Mouse (Mus musculus) MEL (cell line): Measurements from ENCODE around the gene Fndc1. TPM values are rescaled to one million over a fixed set of nuclear protein-coding genes. Genes with fewer than 3 reads are reported as not detected.

Experiments used
- DNase-seq: peaks from one replicate; pipeline ENCODE4 v3.0.0; 2011; ENCODE audit warnings: low read depth, low spot score
- H3K27ac ChIP-seq: 2 replicates; pipeline ENCODE4 v1.5.1; 2012; ENCODE audit warnings: low read depth, mild to moderate bottlenecking, control low read depth, low read length, moderate library complexity; ENCODE audit not compliant: control insufficient read depth
- H3K27me3 ChIP-seq, 2 experiments: fragments of 150-350 bp in 1 of 2; sonication (generic) in 1 of 2; 2 replicates each; pipeline ENCODE4 v1.6.1; 2012; ENCODE audit warnings: low read length in 2 of 2, mild to moderate bottlenecking in 2 of 2, improper control_type of control experiment in 1 of 2, moderate library complexity in 1 of 2; ENCODE audit not compliant: insufficient read depth in 2 of 2, control insufficient read depth in 1 of 2
- H3K36me3 ChIP-seq, 2 experiments: 2 replicates each; pipeline ENCODE4 v1.6.1; 2012 to 2014; ENCODE audit warnings: low read length in 2 of 2, improper control_type of control experiment in 1 of 2, inconsistent platforms in 1 of 2, mild to moderate bottlenecking in 1 of 2; ENCODE audit not compliant: insufficient read depth in 2 of 2, control insufficient read depth in 1 of 2
- H3K4me1 ChIP-seq, 2 experiments: fragments of 150-350 bp in 1 of 2; sonication (generic) in 1 of 2; 2 replicates each; pipeline ENCODE4 v1.6.1; 2012; ENCODE audit warnings: low read length in 2 of 2, improper control_type of control experiment in 1 of 2, mild to moderate bottlenecking in 1 of 2; ENCODE audit not compliant: insufficient read depth in 2 of 2, control insufficient read depth in 1 of 2
- H3K4me3 ChIP-seq, 2 experiments: fragments of 150-350 bp in 1 of 2; sonication (generic) in 1 of 2; 2 replicates each; pipeline ENCODE4 v1.5.1; 2012; ENCODE audit warnings: low read depth in 2 of 2, low read length in 2 of 2, mild to moderate bottlenecking in 2 of 2, moderate library complexity in 2 of 2, control low read depth in 1 of 2, improper control_type of control experiment in 1 of 2; ENCODE audit not compliant: control insufficient read depth in 1 of 2, insufficient read depth in 1 of 2
- H3K79me2 ChIP-seq: 2 replicates; pipeline ENCODE4 v1.6.1; 2012; ENCODE audit warnings: mild to moderate bottlenecking, low read length, moderate library complexity; ENCODE audit not compliant: control insufficient read depth, poor library complexity, insufficient read depth
- H3K9ac ChIP-seq: 2 replicates; pipeline ENCODE4 v1.6.1; 2012; ENCODE audit warnings: low read depth, mild to moderate bottlenecking, control low read depth, low read length, moderate library complexity; ENCODE audit not compliant: control insufficient read depth, poor library complexity, severe bottlenecking
- H3K9me3 ChIP-seq: fragments of 150-350 bp; sonication (generic); replicated peaks from 2 replicates; pipeline ENCODE4 v1.6.1; 2012; ENCODE audit warnings: mild to moderate bottlenecking, low read length, improper control_type of control experiment, moderate library complexity; ENCODE audit not compliant: insufficient read depth
- CHD2 ChIP-seq: IDR thresholded peaks from 2 replicates; pipeline ENCODE4 v1.6.1; 2011; ENCODE audit warnings: low read length, improper control_type of control experiment
- CTCF ChIP-seq, 3 experiments: IDR thresholded peaks in 2 of 3; conservative IDR thresholded peaks in 1 of 3; 2 replicates each; pipeline ENCODE4 v1.5.1; 2011 to 2012; ENCODE audit warnings: low read length in 3 of 3, low read depth in 2 of 3, mild to moderate bottlenecking in 2 of 3, improper control_type of control experiment in 1 of 3, inconsistent platforms in 1 of 3, mixed read lengths in 1 of 3, moderate library complexity in 1 of 3; ENCODE audit not compliant: control insufficient read depth in 1 of 3, insufficient read depth in 1 of 3, poor library complexity in 1 of 3, severe bottlenecking in 1 of 3
- E2F4 ChIP-seq: IDR thresholded peaks from 2 replicates; pipeline ENCODE4 v1.6.1; 2011; ENCODE audit warnings: low read depth, low read length, improper control_type of control experiment, borderline replicate concordance
- ELF1 ChIP-seq: IDR thresholded peaks from 2 replicates; pipeline ENCODE4 v1.6.1; 2014; ENCODE audit warnings: low read depth, mild to moderate bottlenecking, inconsistent platforms, low read length, improper control_type of control experiment, moderate library complexity
- ETS1 ChIP-seq: IDR thresholded peaks from 2 replicates; pipeline ENCODE4 v1.6.1; 2012; ENCODE audit warnings: low read depth, mild to moderate bottlenecking, inconsistent platforms, low read length, improper control_type of control experiment, moderate library complexity
- GATA1 ChIP-seq: IDR thresholded peaks from 2 replicates; pipeline ENCODE4 v1.6.1; 2011; ENCODE audit warnings: low read depth, low read length, improper control_type of control experiment
- JUND ChIP-seq: IDR thresholded peaks from 2 replicates; pipeline ENCODE4 v1.6.1; 2011; ENCODE audit warnings: low read depth, mild to moderate bottlenecking, improper control_type of control experiment, low read length
- MYB ChIP-seq: IDR thresholded peaks from 2 replicates; pipeline ENCODE4 v1.6.1; 2011; ENCODE audit warnings: mild to moderate bottlenecking, low read depth, low read length, improper control_type of control experiment
- NELFE ChIP-seq: IDR thresholded peaks from 2 replicates; pipeline ENCODE4 v1.6.1; 2011; ENCODE audit warnings: low read depth, low read length, improper control_type of control experiment
- POLR2A ChIP-seq, 2 experiments: IDR thresholded peaks; 2 replicates each; pipeline ENCODE4 v1.6.1; 2011 to 2012; ENCODE audit warnings: low read length in 2 of 2, mild to moderate bottlenecking in 2 of 2, control low read depth in 1 of 2, improper control_type of control experiment in 1 of 2, low read depth in 1 of 2, moderate library complexity in 1 of 2; ENCODE audit not compliant: control insufficient read depth in 1 of 2, insufficient read depth in 1 of 2, poor library complexity in 1 of 2
- RAD21 ChIP-seq: IDR thresholded peaks from 2 replicates; pipeline ENCODE4 v1.6.1; 2011; ENCODE audit warnings: mild to moderate bottlenecking, low read depth, low read length, improper control_type of control experiment
- SMC3 ChIP-seq: IDR thresholded peaks from 2 replicates; pipeline ENCODE4 v1.6.1; 2011; ENCODE audit warnings: low read depth, low read length, improper control_type of control experiment
- TBP ChIP-seq: IDR thresholded peaks from 2 replicates; pipeline ENCODE4 v1.8.0; 2011; ENCODE audit warnings: low read depth, low read length, improper control_type of control experiment
- UBTF ChIP-seq: IDR thresholded peaks from 2 replicates; pipeline ENCODE4 v1.6.1; 2012; ENCODE audit warnings: low read depth, mild to moderate bottlenecking, inconsistent platforms, low read length, improper control_type of control experiment, moderate library complexity, borderline replicate concordance; ENCODE audit not compliant: insufficient read depth
- USF1 ChIP-seq: IDR thresholded peaks from 2 replicates; pipeline ENCODE4 v1.6.1; 2014; ENCODE audit warnings: low read depth, mild to moderate bottlenecking, inconsistent platforms, low read length, improper control_type of control experiment, moderate library complexity
- ZKSCAN1 ChIP-seq: IDR thresholded peaks from 2 replicates; pipeline ENCODE4 v1.6.1; 2012; ENCODE audit warnings: low read depth, mild to moderate bottlenecking, inconsistent platforms, low read length, improper control_type of control experiment, moderate library complexity
- ZMIZ1 ChIP-seq: IDR thresholded peaks from 2 replicates; pipeline ENCODE4 v1.6.1; 2012; ENCODE audit warnings: low read depth, mild to moderate bottlenecking, inconsistent platforms, low read length, improper control_type of control experiment, moderate library complexity
- polyA plus RNA-seq, 2 experiments: library from polyadenylated mRNA; stranded (reverse) in 1 of 2; unstranded in 1 of 2; fragments of >175 nt in 1 of 2; fragments of >200 nt in 1 of 2; gene quantifications; 2 replicates each; pipeline versions ENCODE4 v1.2.1 to v1.2.4; 2012; ENCODE audit warnings: low replicate concordance in 2 of 2, low read depth in 1 of 2; ENCODE audit not compliant: insufficient read length in 2 of 2, insufficient read depth in 1 of 2, missing spikeins in 1 of 2
- total RNA-seq: library from RNA; depleted of rRNA; stranded (reverse); fragments of 300-350 nt; gene quantifications from 2 replicates; pipeline ENCODE4 v1.2.3, GENCODE M21; 2012

The Fndc1 gene
- total and polyA plus RNA-seq, 3 experiments: 0.04 TPM; not detected in 2

DNA sequence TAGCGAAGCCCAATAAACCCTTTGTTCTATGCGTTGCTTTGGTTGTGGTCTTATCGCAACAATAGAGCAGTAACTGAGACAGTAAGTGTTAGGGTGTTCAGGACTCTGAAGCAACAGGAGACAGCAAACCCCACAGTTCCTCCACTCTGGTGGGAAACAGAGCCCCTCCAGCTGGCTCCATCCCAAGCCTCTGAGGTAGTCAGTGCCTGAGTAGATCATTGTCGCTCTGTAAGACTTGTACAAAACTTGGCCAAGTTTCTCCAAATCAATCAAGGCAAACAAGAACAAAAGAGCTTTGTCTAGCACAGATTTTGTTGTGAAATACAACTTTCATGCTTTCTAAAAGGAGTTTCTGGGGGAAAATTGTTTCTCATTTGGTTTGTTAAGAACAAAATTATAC is 104.1 kb downstream of the Fndc1 start:
- Histone ChIP-seq H3K4me3 (no peak overlapping the region), H3K4me1 (no peaks in the 10 kb centered on the region), H3K36me3 (no peaks in the 10 kb centered on the region), H3K9ac (no peak overlapping the region), H3K79me2 (no peaks in the 10 kb centered on the region), H3K9me3 (no peaks in the 10 kb centered on the region), H3K27me3 (no peaks in the 10 kb centered on the region; a peak in 2 of 4 replicates), H3K27ac (no peak overlapping the region)
- no peak for DNase-seq
- TF ChIP-seq RAD21: no peak
- no peak for TF ChIP-seq TBP
- TF ChIP-seq MYB: no peak
- TF ChIP-seq POLR2A (IDR thresholded peaks at IDR 0.05; ENCODE audit: control insufficient read depth in 1 of 2, insufficient read depth in 1 of 2, low read depth in 1 of 2, low read length in 2 of 2, poor library complexity in 1 of 2): no peak
- TF ChIP-seq UBTF: no peak
- no peak for TF ChIP-seq ETS1
- no peak for TF ChIP-seq GATA1
- TF ChIP-seq NELFE: no peak
- TF ChIP-seq SMC3: no peak

GRCm38 (mm10) chr17:7718886-7719285 is 108.2 kb downstream of the Fndc1 start:
- no peaks in the 10 kb centered on the region for H3K9me3 ChIP-seq
- no peaks in the 10 kb centered on the region; a peak in 1 of 4 replicates for H3K27me3 ChIP-seq
- H3K27ac ChIP-seq: no peak overlapping the region
- TF ChIP-seq ELF1 (no peak), USF1 (no peak), UBTF (no peak), CTCF (IDR thresholded peaks at IDR 0.05 in 2 of 3, conservative IDR thresholded peaks at IDR 0.05 in 1 of 3; ENCODE audit: control insufficient read depth in 1 of 3, insufficient read depth in 1 of 3, low read depth in 2 of 3, low read length in 3 of 3, poor library complexity in 1 of 3, severe bottlenecking in 1 of 3) (no peak), TBP (no peak), ZKSCAN1 (no peak), E2F4 (no peak), JUND (no peak)
- H3K79me2 ChIP-seq: no peaks in the 10 kb centered on the region
- H3K9ac ChIP-seq: no peak overlapping the region
- DNase-seq: no peak
- no peaks in the 10 kb centered on the region for H3K4me1 ChIP-seq
- H3K36me3 ChIP-seq: no peaks in the 10 kb centered on the region
- no peak overlapping the region for H3K4me3 ChIP-seq

DNA sequence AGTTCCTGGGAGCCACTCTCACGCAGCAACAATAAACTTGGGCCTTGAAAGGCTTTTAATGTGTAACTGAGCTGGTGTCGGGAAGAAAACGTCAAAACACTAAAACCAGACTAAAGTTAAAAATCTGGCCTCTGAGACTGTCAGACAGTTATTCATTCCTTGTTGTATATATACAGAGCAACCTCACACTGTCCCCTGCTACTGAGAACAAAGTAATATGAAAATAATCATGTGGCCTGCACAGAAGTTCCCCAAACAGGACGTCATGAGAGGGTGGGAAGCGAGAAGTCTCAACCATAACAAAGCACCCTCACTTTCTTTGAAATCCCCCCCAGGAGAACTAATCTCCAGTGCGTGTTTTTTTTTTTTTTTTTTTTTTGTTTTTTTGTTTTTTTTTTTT is 109.2 kb downstream of the Fndc1 start:
- no peaks in the 10 kb centered on the region for H3K9me3 ChIP-seq
- H3K27me3 ChIP-seq: no peaks in the 10 kb centered on the region; a peak in 1 of 4 replicates
- H3K27ac ChIP-seq: no peak overlapping the region
- no peak overlapping the region for H3K9ac ChIP-seq
- H3K4me1 ChIP-seq: no peaks in the 10 kb centered on the region
- TF ChIP-seq TBP: no peak
- TF ChIP-seq ZMIZ1: no peak
- TF ChIP-seq CHD2: no peak
- H3K79me2 ChIP-seq: no peaks in the 10 kb centered on the region
- no peak overlapping the region for H3K4me3 ChIP-seq
- H3K36me3 ChIP-seq: no peaks in the 10 kb centered on the region
- DNase-seq: no peak
